Mouse (Mus musculus) central nervous system, embryonic 18 days (tissue): Measurements from ENCODE around the gene Gm3604. TPM values are rescaled to one million over a fixed set of nuclear protein-coding genes. Genes with fewer than 3 reads are reported as not detected.

ENCODE experiments used
- polyA plus RNA-seq: library from polyadenylated mRNA; depleted of rRNA; stranded (reverse); fragments of >200 nt; gene quantifications from 2 replicates; pipeline ENCODE4 v1.2.3, GENCODE M21; 2012; rRNA removed

Gm3604 gene
- 0.89 and 0.95 TPM in 2 replicates for polyA plus RNA-seq

GRCm38 (mm10) chr13:62382952-62383351 lies at the start of gene Gm3604:
Gm3604 (minus strand) TSS chr13:62383177.

Other genes starting within 250 kb of the Gm3604 start
- 8.2 and 8.3 TPM in 2 replicates for gene Gm49359, start 83.7 kb upstream of the Gm3604 start, polyA plus RNA-seq
- gene Zfp935, start 175.3 kb upstream of the Gm3604 start, polyA plus RNA-seq: not detected in 2 replicates
- gene Zfp934, start 188.0 kb upstream of the Gm3604 start, polyA plus RNA-seq: 7.1 and 7.4 TPM in 2 replicates
- 4.2 and 4.7 TPM in 2 replicates for gene 6720489N17Rik, start 241.0 kb upstream of the Gm3604 start, polyA plus RNA-seq